Mouse (Mus musculus): Measurements from ENCODE around the gene Acin1.

DNA sequence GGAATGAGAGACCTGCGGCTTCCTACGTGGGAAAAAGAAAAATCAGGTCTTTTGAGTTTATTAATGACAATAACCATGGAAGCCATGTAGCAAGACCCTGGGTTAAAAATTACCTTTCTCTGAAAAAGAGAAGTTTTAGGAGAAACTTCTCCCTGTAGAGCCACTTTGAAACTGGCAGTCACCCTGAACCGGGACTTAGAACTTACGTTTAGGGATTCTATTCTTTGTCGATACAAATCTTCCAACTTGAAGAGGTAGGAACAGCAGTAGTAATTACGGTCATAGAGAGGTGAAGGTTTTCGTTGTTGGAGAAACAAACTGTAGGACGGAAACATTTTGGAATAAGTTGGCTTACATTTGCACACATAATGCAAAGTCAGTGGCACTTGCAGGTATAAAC lies 520 bp upstream of the Acin1 start:
- TF ChIP-seq CTCF (IDR thresholded peaks at IDR 0.05; ENCODE audit: insufficient read depth, low read length) = no peak
- TF ChIP-seq POLR2A (IDR thresholded peaks at IDR 0.05; ENCODE audit: borderline replicate concordance, extremely low read depth, low read depth, low read length) = no peak
